Mouse (Mus musculus) limb, embryonic 15.5 days (tissue): Measurements from ENCODE around the gene Eva1c. TPM values are rescaled to one million over a fixed set of nuclear protein-coding genes. Genes with fewer than 3 reads are reported as not detected.

Experiments used
- ATAC-seq: fragments of 200-750 bp; cut with Nextera tagmentation; 2 replicates; pipeline ENCODE4 v1.8.0; 2017; ENCODE audit warnings: low read depth, moderate TSS enrichment; ENCODE audit not compliant: insufficient number of reproducible peaks, low FRiP score, low TSS enrichment
- H3K27ac ChIP-seq: fragments of 300-500 bp; sonication (generic); 2 replicates; pipeline ENCODE4 v1.5.1; 2015; ENCODE audit warnings: moderate library complexity, mild to moderate bottlenecking, inconsistent platforms
- H3K27me3 ChIP-seq: fragments of 300-500 bp; sonication (generic); 2 replicates; pipeline ENCODE4 v1.6.1; 2015; ENCODE audit warnings: inconsistent platforms
- H3K36me3 ChIP-seq: fragments of 300-500 bp; sonication (generic); 2 replicates; pipeline ENCODE4 v1.6.1; 2015; ENCODE audit warnings: inconsistent platforms
- H3K4me1 ChIP-seq: fragments of 300-500 bp; sonication (generic); 2 replicates; pipeline ENCODE4 v1.6.1; 2015; ENCODE audit warnings: inconsistent platforms
- H3K4me2 ChIP-seq: fragments of 300-500 bp; sonication (generic); 2 replicates; pipeline ENCODE4 v1.6.1; 2015; ENCODE audit warnings: mild to moderate bottlenecking, inconsistent platforms
- H3K4me3 ChIP-seq: fragments of 300-500 bp; sonication (generic); 2 replicates; pipeline ENCODE4 v1.5.1; 2015; ENCODE audit warnings: mild to moderate bottlenecking, inconsistent platforms
- H3K9ac ChIP-seq: fragments of 300-500 bp; sonication (generic); 2 replicates; pipeline ENCODE4 v1.6.1; 2015; ENCODE audit warnings: inconsistent platforms
- H3K9me3 ChIP-seq: fragments of 300-500 bp; sonication (generic); 2 replicates; pipeline ENCODE4 v1.6.1; 2016; ENCODE audit warnings: inconsistent platforms
- WGBS: fragments of 180-500 bp; shearing (Covaris S2); methylation state at CpG from one replicate; pipeline ENCODE4 v1.1.7; 2015; 5-methylcytosine and 5-hydroxymethylcytosine counted together
- polyA plus RNA-seq: library from polyadenylated mRNA; unstranded; fragments of >200 nt; fragmentation: Nextera tagmentation; extraction: Ambion mirVana; gene quantifications from 2 replicates; pipeline ENCODE4 v1.2.1, GENCODE M21; 2015

Eva1c gene
- polyA plus RNA-seq, 1 experiment from 2014 or later: 1.2 TPM

DNA sequence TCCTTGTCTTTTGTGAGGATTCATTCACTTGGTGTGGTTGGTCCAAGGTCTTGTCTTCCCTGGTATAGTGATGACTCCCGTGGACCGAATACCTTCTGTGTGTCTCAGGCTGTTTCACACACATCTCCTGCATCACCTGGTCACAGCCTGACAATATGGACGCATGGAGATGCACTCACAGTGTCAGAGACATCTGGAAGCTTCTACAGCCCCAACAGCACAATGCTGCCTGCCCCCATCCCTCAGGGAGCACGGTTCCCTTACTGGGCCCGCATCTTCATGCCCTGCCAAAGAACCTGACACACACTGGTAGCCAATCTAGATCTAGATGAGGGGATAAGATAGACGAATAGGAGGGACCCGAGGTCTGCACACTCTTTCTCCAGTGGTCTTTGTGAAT is 2.6 kb downstream of the Eva1c start:
- Histone ChIP-seq H3K9ac (no peak overlapping the region), H3K4me3 (no peak overlapping the region), H3K36me3 (no peaks in the 10 kb centered on the region), H3K4me2 (no peak overlapping the region), H3K4me1 (peaks cover 37% of the 10 kb centered on the region), H3K27ac (no peak overlapping the region), H3K9me3 (no peaks in the 10 kb centered on the region), H3K27me3 (peaks cover 52% of the 10 kb centered on the region)
- WGBS: 79% methylated on average over 7 of the region's 7 CpGs
- ATAC-seq: no peak

DNA sequence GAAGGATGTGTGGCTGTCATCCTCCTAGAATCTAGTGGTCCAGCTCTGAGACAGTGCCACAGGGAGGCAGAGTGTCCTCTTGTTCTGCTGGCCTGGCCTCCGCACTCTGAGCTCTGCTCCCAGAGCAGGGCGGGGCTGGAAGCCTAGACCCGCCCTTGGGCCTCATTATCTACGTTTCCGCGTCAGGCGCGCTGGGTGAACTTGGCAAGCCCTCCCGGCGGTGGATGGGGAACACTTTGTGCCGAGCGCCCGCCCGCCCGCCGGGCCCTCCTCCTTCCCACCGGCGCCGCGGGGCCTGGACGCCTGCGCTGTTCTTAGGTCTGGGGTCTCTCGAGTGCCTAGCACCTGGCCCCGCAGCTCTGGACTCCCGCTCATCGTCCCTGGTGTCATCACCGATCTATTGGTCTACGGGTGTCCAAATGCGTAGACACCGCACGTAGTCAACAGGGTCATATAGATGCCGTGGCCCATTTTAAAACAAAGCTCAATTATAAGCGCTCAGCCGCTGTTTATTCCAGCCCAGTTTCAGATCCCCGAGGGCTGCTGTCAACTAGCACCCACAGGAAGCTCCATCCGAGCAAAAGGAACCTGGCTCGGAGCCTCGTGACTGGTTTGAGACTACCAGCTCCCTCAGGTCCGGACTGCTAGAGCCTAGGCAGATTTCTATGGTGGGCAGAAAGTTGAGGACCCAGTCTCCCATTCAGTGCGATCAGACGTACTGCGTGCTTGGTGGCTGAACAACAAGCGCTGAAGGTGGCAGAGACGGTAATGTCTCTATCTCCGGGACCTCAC is 3.6 kb downstream of the Eva1c start:
- ATAC-seq: no peak; the same call in 1 of the 2 replicates
- Histone ChIP-seq H3K36me3 (no peaks in the 10 kb centered on the region), H3K4me3 (peak overlapping the region; percentile 50), H3K4me1 (peaks cover 37% of the 10 kb centered on the region), H3K4me2 (peak overlapping the region; percentile 99), H3K9ac (peak overlapping the region; percentile 46), H3K27ac (no peak overlapping the region), H3K27me3 (peaks cover 52% of the 10 kb centered on the region), H3K9me3 (no peaks in the 10 kb centered on the region)
- WGBS: 0% methylated on average over 45 of the region's 45 CpGs

DNA sequence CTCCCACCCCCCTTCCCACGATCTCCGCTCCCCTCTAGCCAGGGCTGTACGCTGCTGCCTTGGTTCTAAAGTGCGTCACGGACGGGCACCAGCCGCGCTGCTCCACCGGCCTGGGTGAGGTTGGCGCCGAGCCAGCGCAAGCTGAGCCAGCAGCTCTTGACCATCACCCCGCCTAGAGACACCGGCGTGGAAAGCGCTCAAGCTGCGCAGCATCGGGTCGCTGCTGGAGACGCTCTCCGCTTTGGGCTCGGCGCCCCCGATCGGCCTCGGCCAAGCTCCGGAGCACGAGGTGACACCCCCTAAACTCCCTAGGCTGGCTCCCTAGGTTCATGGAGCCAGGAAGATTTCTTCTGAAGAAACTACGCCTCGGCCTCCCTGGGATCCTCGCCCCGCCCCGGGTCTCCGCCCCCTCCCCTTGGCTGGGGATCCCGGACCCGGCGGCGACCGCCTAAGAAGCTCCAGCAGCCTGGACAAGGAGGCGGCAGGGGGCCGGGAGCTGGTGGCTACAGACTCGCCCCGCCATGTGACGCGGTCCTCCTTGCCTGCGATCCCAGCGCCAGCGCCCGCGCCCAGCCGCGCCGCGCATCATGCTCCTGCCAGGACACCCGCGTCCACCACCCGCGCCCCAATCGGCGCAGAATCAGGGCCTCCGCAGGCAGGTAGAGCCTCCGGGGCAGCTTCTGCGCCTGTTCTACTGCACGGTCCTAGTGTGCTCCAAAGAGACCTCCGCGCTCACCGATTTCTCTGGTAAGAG is 4.3 kb downstream of the Eva1c start:
- H3K27ac ChIP-seq: no peak overlapping the region
- H3K4me2 ChIP-seq: peak overlapping the region; percentile 99
- H3K4me3 ChIP-seq: peak overlapping the region; percentile 50
- peaks cover 52% of the 10 kb centered on the region for H3K27me3 ChIP-seq
- under 1% methylated on average over 65 of the region's 67 CpGs for WGBS
- ATAC-seq: no peak; the same call in 1 of the 2 replicates
- H3K4me1 ChIP-seq: peaks cover 37% of the 10 kb centered on the region
- H3K9me3 ChIP-seq: no peaks in the 10 kb centered on the region
- no peaks in the 10 kb centered on the region for H3K36me3 ChIP-seq
- peak overlapping the region; percentile 46 for H3K9ac ChIP-seq

DNA sequence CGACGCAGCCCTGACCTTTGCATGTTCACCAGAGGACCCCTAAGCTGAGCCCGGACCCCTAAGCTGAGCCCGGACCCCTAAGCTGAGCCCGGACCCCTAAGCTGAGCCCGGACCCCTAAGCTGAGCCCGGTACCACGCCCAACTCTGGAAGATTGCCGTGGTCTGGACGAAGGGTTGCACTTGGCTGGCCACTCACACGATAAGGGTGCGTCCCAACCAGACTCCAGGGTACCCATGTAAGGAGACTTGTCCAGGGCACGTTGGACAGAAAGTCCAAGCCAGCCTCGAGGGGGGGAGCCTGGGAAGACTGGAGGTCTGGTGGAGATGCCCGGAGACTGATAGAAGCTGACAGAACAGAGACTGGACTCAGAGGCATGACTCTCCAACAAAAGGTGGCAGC is 5.2 kb downstream of the Eva1c start:
- Histone ChIP-seq H3K36me3 (no peaks in the 10 kb centered on the region), H3K27ac (no peak overlapping the region), H3K4me3 (peak overlapping the region; percentile 50), H3K9ac (no peak overlapping the region), H3K9me3 (no peaks in the 10 kb centered on the region), H3K27me3 (peaks cover 52% of the 10 kb centered on the region), H3K4me1 (peaks cover 37% of the 10 kb centered on the region), H3K4me2 (peak overlapping the region; percentile 99)
- 24% methylated on average over 15 of the region's 15 CpGs for WGBS
- no peak for ATAC-seq

DNA sequence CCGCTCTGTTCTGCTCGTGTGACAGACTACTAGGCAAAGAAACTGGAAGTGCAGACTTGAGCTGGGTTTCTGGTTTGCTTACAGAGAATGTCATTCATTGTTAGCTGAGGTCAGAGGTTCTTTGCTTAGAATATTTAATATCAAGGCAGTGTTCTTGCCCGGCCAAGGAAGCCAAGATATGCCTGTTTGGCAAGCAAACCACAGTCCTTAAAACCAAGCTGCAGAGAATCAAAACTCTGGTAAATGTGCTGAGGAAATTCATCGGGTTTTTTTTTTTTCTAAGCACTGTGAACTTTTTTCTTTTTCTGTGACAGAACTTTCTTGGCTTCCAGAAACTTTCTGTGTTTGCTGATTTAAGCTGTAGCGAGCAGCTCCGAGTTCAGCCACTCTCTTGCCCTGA is 6.0 kb downstream of the Eva1c start:
- no peak for ATAC-seq
- Histone ChIP-seq H3K27me3 (peaks cover 52% of the 10 kb centered on the region), H3K36me3 (no peaks in the 10 kb centered on the region), H3K9ac (no peak overlapping the region), H3K4me1 (peaks cover 37% of the 10 kb centered on the region), H3K4me3 (no peak overlapping the region), H3K9me3 (no peaks in the 10 kb centered on the region), H3K27ac (no peak overlapping the region), H3K4me2 (no peak overlapping the region)
- WGBS: 44% methylated on average over 6 of the region's 6 CpGs

DNA sequence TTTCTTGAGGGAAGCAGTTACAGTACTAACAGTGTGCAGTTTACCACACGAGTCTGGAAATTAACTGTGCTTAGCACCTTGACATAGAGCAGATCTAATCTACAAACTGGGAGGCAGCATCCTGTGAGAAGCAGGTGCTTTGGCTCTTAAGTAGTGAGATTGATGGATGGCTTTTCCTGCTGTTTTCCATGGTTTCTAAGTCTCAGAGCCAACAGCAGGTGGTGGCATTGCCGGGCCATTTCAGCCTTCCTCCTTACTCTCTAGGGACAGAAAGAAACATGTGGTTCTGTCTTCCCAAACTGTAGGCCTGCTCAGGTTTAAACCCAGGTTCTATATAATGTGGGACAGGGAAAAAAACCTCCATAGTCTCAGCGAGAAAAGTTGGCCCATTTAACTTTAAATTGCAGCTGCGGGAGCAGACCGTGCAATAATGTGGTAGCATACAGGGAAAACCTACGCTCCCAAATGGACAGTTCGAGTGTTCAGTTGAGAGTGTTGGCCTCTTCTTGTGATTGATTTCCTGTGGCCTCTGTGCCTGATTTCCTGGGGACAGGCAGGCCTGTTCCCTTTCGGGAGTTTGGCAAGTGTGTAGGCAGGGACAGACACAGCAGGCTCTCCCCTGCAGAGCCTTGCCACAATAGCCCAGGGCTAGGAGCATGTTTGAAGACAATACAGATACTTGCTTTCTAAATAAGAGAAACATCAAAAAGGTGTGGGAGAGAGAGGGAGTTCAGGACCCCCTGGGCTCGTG is 6.7 kb downstream of the Eva1c start:
- H3K4me2 ChIP-seq: 0 out of 2 replicates have a peak overlapping the region, but pooled peaks have one; percentile 3
- H3K9ac ChIP-seq: no peak overlapping the region
- peaks cover 37% of the 10 kb centered on the region for H3K4me1 ChIP-seq
- no peak for ATAC-seq
- peaks cover 50% of the 10 kb centered on the region for H3K27me3 ChIP-seq
- no peaks in the 10 kb centered on the region for H3K36me3 ChIP-seq
- H3K9me3 ChIP-seq: no peaks in the 10 kb centered on the region
- H3K27ac ChIP-seq: no peak overlapping the region
- 31% methylated on average over 9 of the region's 9 CpGs for WGBS
- H3K4me3 ChIP-seq: no peak overlapping the region

DNA sequence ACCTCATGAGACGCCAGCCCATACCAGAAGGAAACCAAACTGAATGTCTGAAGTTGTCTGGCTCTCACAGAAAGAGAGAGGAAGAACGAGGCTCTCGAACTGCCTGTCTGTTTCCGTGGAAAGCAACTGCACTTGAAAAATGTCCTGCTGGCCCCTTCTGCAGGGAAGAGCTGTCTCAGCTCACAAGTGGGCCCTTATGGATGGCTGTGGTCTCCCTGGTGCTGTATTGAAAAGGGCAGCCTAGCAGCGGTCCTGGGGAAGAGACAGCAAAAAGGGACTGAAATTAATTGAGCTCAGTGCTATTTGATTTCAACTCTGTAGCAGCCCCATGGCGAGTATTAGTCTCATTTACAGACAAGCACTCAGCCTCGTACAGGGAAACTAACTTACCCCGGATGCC is 10.9 kb downstream of the Eva1c start:
- no peaks in the 10 kb centered on the region for H3K9me3 ChIP-seq
- 71% methylated on average over 8 of the region's 8 CpGs for WGBS

DNA sequence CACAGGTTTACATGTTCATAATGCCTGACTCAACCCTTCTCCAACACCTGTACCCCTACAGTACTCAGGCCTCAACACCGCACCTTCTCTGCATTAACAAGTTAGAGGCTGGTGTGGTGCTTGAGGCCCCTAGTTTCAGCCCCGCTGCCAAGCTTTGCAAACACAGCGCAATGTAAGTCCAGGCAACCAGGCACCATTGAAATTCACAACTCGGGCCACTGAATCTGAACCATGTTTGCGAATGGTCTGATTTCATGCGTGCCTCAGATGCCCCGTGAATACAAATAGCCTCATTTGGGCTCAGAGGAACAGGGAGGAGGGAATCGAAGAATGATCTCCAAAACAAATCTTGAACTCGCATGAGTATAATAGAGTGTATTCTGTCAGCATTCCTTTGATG is 15.6 kb downstream of the Eva1c start:
- ATAC-seq: no peak
- no peaks in the 10 kb centered on the region for H3K4me1 ChIP-seq
- H3K27ac ChIP-seq: no peak overlapping the region
- H3K9me3 ChIP-seq: no peaks in the 10 kb centered on the region
- H3K27me3 ChIP-seq: no peaks in the 10 kb centered on the region
- H3K4me3 ChIP-seq: no peak overlapping the region
- no peaks in the 10 kb centered on the region for H3K36me3 ChIP-seq
- 76% methylated on average over 9 of the region's 9 CpGs for WGBS
- H3K9ac ChIP-seq: no peak overlapping the region
- no peak overlapping the region for H3K4me2 ChIP-seq

More for the DNA sequence above, 10.9 kb downstream of the Eva1c start:
- Histone ChIP-seq H3K4me3 (no peak overlapping the region), H3K4me2 (no peak overlapping the region), H3K9ac (no peak overlapping the region), H3K27ac (no peak overlapping the region), H3K4me1 (peaks cover 10% of the 10 kb centered on the region), H3K27me3 (peaks cover 11% of the 10 kb centered on the region; the same call in 1 of the 2 replicates), H3K36me3 (no peaks in the 10 kb centered on the region)
- ATAC-seq: no peak

DNA sequence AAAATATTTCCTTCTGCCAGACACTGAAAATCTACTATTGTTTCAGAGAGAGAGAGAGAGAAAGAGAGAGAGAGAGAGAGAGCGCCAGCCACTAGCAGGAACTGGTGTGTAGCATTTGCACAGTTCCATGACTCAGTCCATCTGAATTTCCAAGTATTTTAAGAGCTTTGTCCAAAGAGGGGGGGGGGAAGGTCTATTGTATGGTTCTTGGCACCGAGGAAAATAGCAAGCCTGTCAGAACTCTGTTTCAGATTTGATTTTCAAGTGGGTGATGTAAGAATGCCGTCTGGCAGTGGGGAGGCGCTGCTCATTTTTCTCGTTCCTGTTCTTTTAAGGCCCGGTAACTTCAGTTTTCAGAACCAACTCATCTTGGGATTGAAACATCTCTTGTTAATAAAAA is 18.5 kb downstream of the Eva1c start:
- H3K27me3 ChIP-seq: no peaks in the 10 kb centered on the region
- whole genome bisulfite sequencing: 65% methylated on average over 6 of the region's 6 CpGs
- H3K9ac ChIP-seq: no peak overlapping the region
- no peaks in the 10 kb centered on the region for H3K4me1 ChIP-seq
- H3K4me3 ChIP-seq: no peak overlapping the region
- H3K36me3 ChIP-seq: no peaks in the 10 kb centered on the region
- H3K4me2 ChIP-seq: no peak overlapping the region
- no peaks in the 10 kb centered on the region for H3K9me3 ChIP-seq
- ATAC-seq: no peak
- no peak overlapping the region for H3K27ac ChIP-seq

DNA sequence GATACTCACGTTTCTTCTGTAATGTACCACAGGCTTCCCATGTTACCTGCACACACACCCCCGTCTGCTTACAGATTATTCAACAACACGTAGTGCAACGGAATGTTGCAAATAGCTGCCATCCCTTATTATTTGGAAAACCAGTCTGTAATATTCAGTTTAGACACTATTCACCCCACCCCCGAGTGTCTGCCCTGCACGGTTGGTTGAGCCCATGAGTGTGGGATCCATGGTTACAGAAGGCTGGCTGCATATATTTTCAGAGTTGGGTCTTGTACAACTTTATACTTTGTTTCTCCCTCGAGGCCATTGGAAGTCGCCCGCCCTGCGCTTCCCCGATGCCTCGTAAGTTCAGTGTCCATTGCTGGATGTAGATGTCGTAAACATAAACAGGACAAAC is 19.1 kb downstream of the Eva1c start:
- no peaks in the 10 kb centered on the region for H3K27me3 ChIP-seq
- no peak for ATAC-seq
- H3K27ac ChIP-seq: no peak overlapping the region
- H3K36me3 ChIP-seq: no peaks in the 10 kb centered on the region
- WGBS: 69% methylated on average over 13 of the region's 13 CpGs
- H3K4me1 ChIP-seq: no peaks in the 10 kb centered on the region
- no peak overlapping the region for H3K4me3 ChIP-seq
- H3K4me2 ChIP-seq: no peak overlapping the region
- no peaks in the 10 kb centered on the region for H3K9me3 ChIP-seq
- no peak overlapping the region for H3K9ac ChIP-seq

DNA sequence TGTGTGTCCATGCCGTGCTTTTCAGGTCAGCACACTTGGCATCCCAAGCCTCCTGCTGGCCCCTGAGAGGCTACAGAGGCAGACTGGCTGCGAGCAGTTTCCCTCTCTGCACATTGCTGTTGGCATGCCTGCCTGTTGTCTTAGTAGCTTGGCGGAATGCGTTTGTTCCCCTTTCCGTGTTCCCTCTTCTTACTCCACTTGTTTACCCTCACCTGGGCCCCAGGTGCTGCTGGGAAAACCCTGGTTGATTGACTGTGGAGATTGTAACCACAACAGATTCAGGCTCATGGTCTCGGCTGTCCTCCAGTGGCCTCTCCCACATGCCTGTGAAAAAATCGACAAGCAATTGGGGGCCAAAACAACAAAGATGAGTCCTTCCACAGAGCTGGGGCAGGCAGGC is 22.2 kb downstream of the Eva1c start:
- WGBS: 75% methylated on average over 7 of the region's 7 CpGs
- Histone ChIP-seq H3K9ac (no peak overlapping the region), H3K27me3 (no peaks in the 10 kb centered on the region), H3K36me3 (no peaks in the 10 kb centered on the region), H3K27ac (no peak overlapping the region), H3K9me3 (no peaks in the 10 kb centered on the region), H3K4me2 (no peak overlapping the region), H3K4me3 (no peak overlapping the region), H3K4me1 (peaks cover 3% of the 10 kb centered on the region; the same call in 1 of the 2 replicates)
- no peak for ATAC-seq

DNA sequence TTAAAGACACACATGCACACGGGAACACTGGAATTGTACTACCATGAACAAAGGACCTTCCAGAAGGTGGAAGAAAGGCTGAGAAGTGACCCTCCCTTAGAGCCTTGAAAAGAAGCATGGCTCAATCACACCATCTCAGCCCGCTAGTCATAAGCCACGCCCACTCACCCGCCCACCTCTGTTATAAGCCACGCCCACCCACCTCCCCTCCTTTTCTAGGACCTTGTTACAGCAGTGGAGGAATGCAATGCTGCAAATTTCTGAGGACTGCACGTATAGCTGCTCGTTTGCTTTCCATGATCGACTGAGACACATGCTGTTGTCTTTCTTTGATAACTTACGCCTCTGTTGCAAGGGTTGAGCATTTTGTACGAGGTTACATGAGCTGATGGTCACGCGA is 22.7 kb downstream of the Eva1c start:
- H3K4me3 ChIP-seq: no peak overlapping the region
- H3K36me3 ChIP-seq: no peaks in the 10 kb centered on the region
- WGBS: 47% methylated on average over 12 of the region's 12 CpGs
- no peaks in the 10 kb centered on the region for H3K9me3 ChIP-seq
- H3K27ac ChIP-seq: no peak overlapping the region
- H3K4me1 ChIP-seq: peaks cover 3% of the 10 kb centered on the region; the same call in 1 of the 2 replicates
- no peak for ATAC-seq
- no peak overlapping the region for H3K9ac ChIP-seq
- no peak overlapping the region for H3K4me2 ChIP-seq
- H3K27me3 ChIP-seq: no peaks in the 10 kb centered on the region
